Mouse (Mus musculus): ENCODE results near the gene Dscam. TPM values are rescaled to one million over a fixed set of nuclear protein-coding genes. Genes with fewer than 3 reads are reported as not detected.

The Dscam gene
- 0.08 and 0.13 TPM in 2 replicates for polyA plus RNA-seq (2015; fragmentation: Nextera tagmentation; extraction: Ambion mirVana)

DNA sequence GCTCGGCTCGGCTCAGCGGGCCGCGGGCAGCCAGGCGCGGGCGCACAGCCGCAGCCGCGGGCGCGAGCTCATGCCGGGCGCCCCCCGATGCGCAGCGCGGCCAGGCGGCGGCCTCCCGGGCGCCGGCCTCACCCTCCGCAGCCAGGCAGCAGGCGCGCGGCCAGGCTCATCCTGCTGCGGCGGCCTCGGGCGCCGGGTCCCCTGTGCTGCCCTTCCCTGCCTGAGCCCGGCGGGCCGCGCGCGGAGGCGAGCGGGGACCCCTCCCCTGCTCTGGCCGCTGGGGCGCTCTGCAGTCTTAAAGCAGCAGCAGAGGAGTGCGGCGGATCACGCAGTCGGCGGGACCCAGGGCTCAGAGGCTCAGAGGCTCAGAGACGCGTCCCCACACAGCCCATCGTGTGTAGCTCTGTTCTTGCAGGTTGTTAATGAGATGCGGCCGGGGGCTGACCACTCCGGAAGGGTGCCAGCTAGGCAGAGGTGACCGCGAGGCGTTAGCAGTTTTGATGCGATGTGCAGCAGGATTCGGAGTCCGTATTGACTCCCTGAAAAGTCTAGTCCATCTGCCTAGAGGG, at the start of gene Dscam:
TSS of gene Dscam (minus strand) at position 240 of the 569 bp plus-strand sequence.
- peaks cover 92% of the 10 kb centered on the region for H3K27me3 ChIP-seq
- H3K4me2 ChIP-seq (replicated peaks) = peak within 1 kb of the TSS; percentile 99
- WGBS = under 1% methylated on average over 48 of the region's 60 CpGs
- ATAC-seq (ENCODE audit: low FRiP score, low read depth) = peak; percentile 33; the same call in 1 of the 2 replicates
- H3K36me3 ChIP-seq = no peaks in the 10 kb centered on the region
- H3K4me1 ChIP-seq = 0 out of 2 replicates have a peak, but pooled peaks cover 4% of the 10 kb centered on the region
- no peaks in the 10 kb centered on the region for H3K9me3 ChIP-seq
- peak within 1 kb of the TSS; percentile 57 for H3K4me3 ChIP-seq
- no peak within 1 kb of the TSS for H3K27ac ChIP-seq
- H3K9ac ChIP-seq = peak within 1 kb of the TSS; percentile 62

DNA sequence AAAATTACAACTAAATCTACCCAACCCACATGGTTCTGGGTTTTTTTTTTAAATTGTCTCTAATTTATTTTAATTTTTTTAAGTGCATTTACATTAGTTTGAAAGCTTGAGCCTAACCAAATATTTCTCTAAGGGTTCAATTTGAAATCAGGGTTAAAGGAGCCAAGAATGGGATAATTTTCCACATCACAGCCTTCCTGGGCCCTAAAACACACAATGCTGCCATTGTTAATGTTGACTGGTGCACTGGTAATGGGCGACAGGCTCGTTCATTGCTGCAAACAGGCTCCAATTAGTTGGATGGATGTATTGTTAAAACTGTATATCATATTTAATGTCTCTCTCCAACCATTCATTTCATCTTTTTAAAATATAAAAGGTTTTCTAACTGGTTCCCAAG, 48.8 kb upstream of the Dscam start:
- Histone ChIP-seq H3K4me2 (replicated peaks) (no peak overlapping the region), H3K36me3 (no peaks in the 10 kb centered on the region), H3K9ac (no peak overlapping the region), H3K9me3 (peaks cover 6% of the 10 kb centered on the region), H3K4me1 (no peaks in the 10 kb centered on the region), H3K27ac (no peak overlapping the region), H3K4me3 (no peak overlapping the region), H3K27me3 (no peaks in the 10 kb centered on the region)
- 57% methylated on average over 2 of the region's 2 CpGs for WGBS
- no peak for ATAC-seq (ENCODE audit: low FRiP score, low read depth)

- no peaks in the 10 kb centered on the region for H3K36me3 ChIP-seq
- H3K4me3 ChIP-seq = no peak overlapping the region
- H3K9ac ChIP-seq = no peak overlapping the region
- H3K4me2 ChIP-seq (replicated peaks) = no peak overlapping the region
- H3K27me3 ChIP-seq = no peaks in the 10 kb centered on the region
- ATAC-seq (ENCODE audit: low FRiP score, low read depth) = no peak
- peaks cover 8% of the 10 kb centered on the region; the same call in 1 of the 2 replicates for H3K4me1 ChIP-seq
- peaks cover 5% of the 10 kb centered on the region for H3K9me3 ChIP-seq
- 32% methylated on average over 5 of the region's 5 CpGs for WGBS
- H3K27ac ChIP-seq = no peak overlapping the region
Observed at GRCm38 (mm10) chr16:97209997-97210396, 39.4 kb upstream of the Dscam start.

- ATAC-seq (ENCODE audit: low FRiP score, low read depth) = no peak
- no peaks in the 10 kb centered on the region for H3K36me3 ChIP-seq
Observed at GRCm38 (mm10) chr16:97208276-97208675, 37.7 kb upstream of the Dscam start.

GRCm38 (mm10) chr16:97204090-97204489, 33.5 kb upstream of the Dscam start:
- H3K9me3 ChIP-seq = no peaks in the 10 kb centered on the region
- H3K4me2 ChIP-seq (replicated peaks) = no peak overlapping the region
- H3K4me1 ChIP-seq = no peaks in the 10 kb centered on the region
- no peak overlapping the region for H3K27ac ChIP-seq
- 73% methylated on average over 2 of the region's 2 CpGs for WGBS
- H3K27me3 ChIP-seq = no peaks in the 10 kb centered on the region
- no peak overlapping the region for H3K9ac ChIP-seq
- no peak for ATAC-seq (ENCODE audit: low FRiP score, low read depth)
- H3K4me3 ChIP-seq = no peak overlapping the region
- H3K36me3 ChIP-seq = no peaks in the 10 kb centered on the region

More at GRCm38 (mm10) chr16:97208276-97208675, 37.7 kb upstream of the Dscam start:
- 84% methylated on average over 2 of the region's 2 CpGs for WGBS
- Histone ChIP-seq H3K9ac (no peak overlapping the region), H3K4me3 (no peak overlapping the region), H3K4me1 (peaks cover 8% of the 10 kb centered on the region; the same call in 1 of the 2 replicates), H3K9me3 (no peaks in the 10 kb centered on the region), H3K4me2 (replicated peaks) (no peak overlapping the region), H3K27ac (no peak overlapping the region), H3K27me3 (no peaks in the 10 kb centered on the region)

GRCm38 (mm10) chr16:97203554-97203953, 33.0 kb upstream of the Dscam start:
- Histone ChIP-seq H3K4me1 (no peaks in the 10 kb centered on the region), H3K9me3 (no peaks in the 10 kb centered on the region), H3K27me3 (no peaks in the 10 kb centered on the region), H3K4me3 (no peak overlapping the region), H3K4me2 (replicated peaks) (no peak overlapping the region), H3K36me3 (no peaks in the 10 kb centered on the region), H3K27ac (no peak overlapping the region), H3K9ac (no peak overlapping the region)
- 85% methylated on average over 2 of the region's 2 CpGs for WGBS
- ATAC-seq (ENCODE audit: low FRiP score, low read depth) = no peak

DNA sequence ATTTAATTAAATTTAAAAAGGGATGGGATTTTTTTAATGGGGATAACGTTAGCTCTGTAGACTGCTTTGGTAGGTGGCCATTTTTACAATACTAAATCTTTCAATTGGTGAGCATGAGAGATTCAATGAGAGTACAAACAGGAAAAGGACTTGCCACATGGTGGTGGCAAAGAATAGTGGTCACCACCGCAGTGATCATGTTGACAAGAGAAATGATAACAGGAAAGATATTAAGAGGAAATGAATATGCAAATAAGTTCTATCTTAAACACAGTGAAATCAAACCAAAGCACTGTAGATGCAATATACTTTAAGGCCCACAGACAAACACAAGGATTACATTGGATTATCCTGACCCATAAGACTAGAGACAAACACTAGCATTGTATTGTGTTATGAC, 24.1 kb upstream of the Dscam start:
- no peak overlapping the region for H3K4me3 ChIP-seq
- H3K9ac ChIP-seq = no peak overlapping the region
- no peak overlapping the region for H3K4me2 ChIP-seq (replicated peaks)
- no peaks in the 10 kb centered on the region for H3K4me1 ChIP-seq
- no peak overlapping the region for H3K27ac ChIP-seq
- 82% methylated on average over 2 of the region's 2 CpGs for WGBS
- H3K27me3 ChIP-seq = no peaks in the 10 kb centered on the region
- H3K36me3 ChIP-seq = no peaks in the 10 kb centered on the region
- H3K9me3 ChIP-seq = no peaks in the 10 kb centered on the region
- ATAC-seq (ENCODE audit: low FRiP score, low read depth) = no peak

- Histone ChIP-seq H3K27ac (no peak overlapping the region), H3K4me1 (no peaks in the 10 kb centered on the region), H3K36me3 (no peaks in the 10 kb centered on the region), H3K9me3 (no peaks in the 10 kb centered on the region), H3K9ac (no peak overlapping the region), H3K27me3 (no peaks in the 10 kb centered on the region), H3K4me2 (replicated peaks) (no peak overlapping the region), H3K4me3 (no peak overlapping the region)
- no peak for ATAC-seq (ENCODE audit: low FRiP score, low read depth)
- WGBS = 85% methylated on average over 1 of the region's 1 CpGs
Observed at GRCm38 (mm10) chr16:97194179-97194578, 23.6 kb upstream of the Dscam start.

DNA sequence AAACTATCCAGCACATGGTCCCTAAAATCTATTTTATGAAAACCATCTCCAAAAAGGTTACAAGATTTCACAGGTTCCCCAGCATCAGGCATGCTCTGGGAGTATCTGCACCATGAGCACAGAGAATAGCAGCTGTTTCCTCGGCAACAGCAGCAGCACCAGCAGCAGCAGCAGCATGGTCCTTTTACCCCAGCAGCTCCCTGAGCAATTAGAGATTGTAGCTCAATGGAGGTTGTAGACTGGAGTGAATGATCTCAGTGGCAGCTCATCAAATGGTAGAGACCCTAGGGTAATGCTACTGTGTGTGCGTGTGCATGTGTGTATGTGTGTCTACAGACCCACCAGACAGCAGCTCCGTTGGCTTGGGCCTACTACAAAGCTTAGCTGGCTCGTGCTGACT, 21.7 kb upstream of the Dscam start:
- Histone ChIP-seq H3K27ac (no peak overlapping the region), H3K4me2 (replicated peaks) (no peak overlapping the region), H3K36me3 (no peaks in the 10 kb centered on the region), H3K27me3 (no peaks in the 10 kb centered on the region), H3K4me3 (no peak overlapping the region), H3K4me1 (no peaks in the 10 kb centered on the region), H3K9me3 (no peaks in the 10 kb centered on the region), H3K9ac (no peak overlapping the region)
- no peak for ATAC-seq (ENCODE audit: low FRiP score, low read depth)
- 80% methylated on average over 4 of the region's 4 CpGs for WGBS

DNA sequence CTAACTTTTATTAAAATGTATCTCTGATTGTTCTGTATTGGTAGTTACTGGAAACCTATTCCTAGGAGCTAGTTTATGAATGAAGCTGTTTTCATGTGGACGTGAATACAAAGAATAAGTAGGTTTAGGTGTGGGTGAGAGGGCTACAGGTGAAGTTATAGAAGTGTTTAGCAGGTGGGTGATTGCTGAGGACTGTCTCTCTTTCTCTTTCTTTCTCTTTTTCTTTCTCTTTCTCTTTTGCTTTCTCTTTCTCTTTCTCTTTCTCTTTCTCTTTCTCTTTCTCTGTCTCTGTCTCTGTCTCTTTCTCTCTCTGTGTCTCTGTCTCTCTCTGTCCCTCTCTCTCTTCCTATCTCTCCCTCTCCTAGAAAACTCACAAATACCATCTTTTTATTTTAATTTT, 20.1 kb upstream of the Dscam start:
- H3K4me2 ChIP-seq (replicated peaks) = no peak overlapping the region
- no peak overlapping the region for H3K9ac ChIP-seq
- WGBS = 75% methylated on average over 1 of the region's 1 CpGs
- no peak overlapping the region for H3K4me3 ChIP-seq
- H3K27ac ChIP-seq = no peak overlapping the region
- no peak for ATAC-seq (ENCODE audit: low FRiP score, low read depth)
- H3K9me3 ChIP-seq = peaks cover 2% of the 10 kb centered on the region; the same call in 1 of the 2 replicates
- no peaks in the 10 kb centered on the region for H3K36me3 ChIP-seq
- H3K27me3 ChIP-seq = no peaks in the 10 kb centered on the region
- H3K4me1 ChIP-seq = no peaks in the 10 kb centered on the region

DNA sequence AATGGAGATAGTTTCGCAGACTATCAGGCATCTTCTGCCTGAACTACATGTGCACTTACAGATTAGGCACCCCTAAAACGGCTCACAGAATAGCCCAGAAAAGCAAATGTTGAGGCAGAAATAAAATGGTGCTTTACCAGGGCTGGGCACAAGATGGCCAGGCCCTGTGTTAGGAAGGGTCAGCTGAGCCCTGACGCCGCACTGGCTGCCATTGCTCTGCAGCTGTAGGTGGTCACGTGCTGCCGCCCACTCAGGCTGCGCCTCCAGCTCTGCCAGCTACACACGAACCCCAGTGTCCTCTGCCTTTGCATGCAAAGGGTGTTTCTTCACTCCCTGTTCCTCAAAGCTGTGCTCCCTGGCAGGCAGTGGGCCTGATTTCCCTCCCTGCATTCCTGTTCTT, 948 bp upstream of the Dscam start:
- Histone ChIP-seq H3K27ac (no peak overlapping the region), H3K4me2 (replicated peaks) (no peak overlapping the region), H3K9me3 (no peaks in the 10 kb centered on the region), H3K4me1 (0 out of 2 replicates have a peak, but pooled peaks cover 4% of the 10 kb centered on the region), H3K9ac (no peak overlapping the region), H3K4me3 (no peak overlapping the region), H3K27me3 (peaks cover 83% of the 10 kb centered on the region), H3K36me3 (no peaks in the 10 kb centered on the region)
- WGBS = 46% methylated on average over 8 of the region's 8 CpGs
- no peak for ATAC-seq (ENCODE audit: low FRiP score, low read depth)

GRCm38 (mm10) chr16:97169901-97170512, 545 bp downstream of the Dscam start:
- ATAC-seq (ENCODE audit: low FRiP score, low read depth) = 0 out of 2 replicates have a peak, but pooled peaks have one; percentile 20
- no peaks in the 10 kb centered on the region for H3K36me3 ChIP-seq
- peak overlapping the region; percentile 99 for H3K4me2 ChIP-seq (replicated peaks)
- H3K27ac ChIP-seq = no peak overlapping the region
- H3K27me3 ChIP-seq = peaks cover 92% of the 10 kb centered on the region
- WGBS = 1% methylated on average over 49 of the region's 51 CpGs
- H3K9ac ChIP-seq = peak overlapping the region; percentile 62
- peak overlapping the region; percentile 57 for H3K4me3 ChIP-seq
- no peaks in the 10 kb centered on the region for H3K9me3 ChIP-seq
- peaks cover 9% of the 10 kb centered on the region for H3K4me1 ChIP-seq
